Mouse (Mus musculus) midbrain, postnatal 0 days (tissue): Measurements from ENCODE around the gene Cuta. TPM values are rescaled to one million over a fixed set of nuclear protein-coding genes. Genes with fewer than 3 reads are reported as not detected.

Source experiments
- ATAC-seq: fragments of 200-750 bp; cut with Nextera tagmentation; 2 replicates; pipeline ENCODE4 v1.8.0; 2017; ENCODE audit warnings: moderate number of reproducible peaks, mild to moderate bottlenecking, moderate TSS enrichment, moderate library complexity; ENCODE audit not compliant: low FRiP score
- DNase-seq: peaks from one replicate; pipeline ENCODE4 v3.0.0-alpha.2; 2015; ENCODE audit warnings: low spot score
- H3K27ac ChIP-seq: fragments of 300-500 bp; sonication (generic); 2 replicates; pipeline ENCODE4 v1.5.1; 2014; ENCODE audit warnings: low read depth, mild to moderate bottlenecking, low read length, mixed read lengths
- H3K27me3 ChIP-seq: fragments of 300-500 bp; sonication (generic); 2 replicates; pipeline ENCODE4 v1.6.1; 2014; ENCODE audit warnings: low read length, control low read depth, mixed read lengths; ENCODE audit not compliant: insufficient read depth
- H3K36me3 ChIP-seq: fragments of 300-500 bp; sonication (generic); 2 replicates; pipeline ENCODE4 v1.6.1; 2014; ENCODE audit warnings: low read length, control low read depth, mixed read lengths; ENCODE audit not compliant: insufficient read depth
- H3K4me1 ChIP-seq: fragments of 300-500 bp; sonication (generic); 2 replicates; pipeline ENCODE4 v1.6.1; 2014; ENCODE audit warnings: mild to moderate bottlenecking, control low read depth, antibody characterized with exemption, low read length, mixed read lengths; ENCODE audit not compliant: insufficient read depth
- H3K4me2 ChIP-seq: fragments of 300-500 bp; sonication (generic); 2 replicates; pipeline ENCODE4 v1.6.1; 2014; ENCODE audit warnings: low read depth, mild to moderate bottlenecking, low read length, mixed read lengths; ENCODE audit not compliant: poor library complexity, severe bottlenecking
- H3K4me3 ChIP-seq: fragments of 300-500 bp; sonication (generic); 2 replicates; pipeline ENCODE4 v1.5.1; 2014; ENCODE audit warnings: low read depth, mild to moderate bottlenecking, low read length, moderate library complexity
- H3K9ac ChIP-seq: fragments of 300-500 bp; sonication (generic); replicated peaks from 2 replicates; pipeline ENCODE4 v1.6.1; 2014; ENCODE audit warnings: mild to moderate bottlenecking, low read length, moderate library complexity, mixed read lengths; ENCODE audit not compliant: poor library complexity, severe bottlenecking
- H3K9me3 ChIP-seq: fragments of 300-500 bp; sonication (generic); 2 replicates; pipeline ENCODE4 v1.6.1; 2016; ENCODE audit warnings: low read length, control low read depth
- CTCF ChIP-seq: IDR thresholded peaks from 2 replicates; pipeline ENCODE4 v1.5.1; 2016; ENCODE audit warnings: antibody characterized with exemption, mild to moderate bottlenecking
- WGBS: fragments of 180-500 bp; shearing (Covaris S2); extraction: QIAGEN DNeasy Blood & Tissue Kit; methylation state at CpG from one replicate; pipeline ENCODE4 v1.1.7; 2014; 5-methylcytosine and 5-hydroxymethylcytosine counted together
- polyA plus RNA-seq: library from polyadenylated mRNA; unstranded; fragments of >200 nt; fragmentation: Nextera tagmentation; extraction: Ambion mirVana; gene quantifications from 2 replicates; pipeline ENCODE4 v1.2.1, GENCODE M21; 2015
- total RNA-seq: library from RNA; depleted of rRNA; stranded (reverse); fragments of >200 nt; gene quantifications from 2 replicates; pipeline ENCODE4 v1.2.3, GENCODE M21; 2014

The Cuta gene
- total and polyA plus RNA-seq, 2 experiments from 2014 or later: 55.6 to 143 TPM

- DNase-seq (no peak), ATAC-seq (no peak)
- H3K36me3 ChIP-seq: peaks cover 78% of the 10 kb centered on the region
- no peak for TF ChIP-seq CTCF
- H3K4me2 ChIP-seq: no peak overlapping the region
- no peaks in the 10 kb centered on the region for H3K27me3 ChIP-seq
- no peaks in the 10 kb centered on the region for H3K9me3 ChIP-seq
- no peak overlapping the region for H3K4me3 ChIP-seq
- H3K27ac ChIP-seq: no peak overlapping the region
- WGBS: 72% methylated on average over 5 of the region's 5 CpGs
- no peaks in the 10 kb centered on the region for H3K4me1 ChIP-seq
- H3K9ac ChIP-seq: no peak overlapping the region
These were observed 19.5 kb upstream of the Cuta start for GRCm38 (mm10) chr17:26958880-26959279.

- DNase-seq (no peak), ATAC-seq (no peak)
- H3K36me3 ChIP-seq: peaks cover 76% of the 10 kb centered on the region
- no peak overlapping the region for H3K27ac ChIP-seq
- H3K9me3 ChIP-seq: no peaks in the 10 kb centered on the region
- no peak for TF ChIP-seq CTCF
- no peak overlapping the region for H3K9ac ChIP-seq
- H3K4me3 ChIP-seq: no peak overlapping the region
- no peaks in the 10 kb centered on the region for H3K27me3 ChIP-seq
- H3K4me1 ChIP-seq: peaks cover 6% of the 10 kb centered on the region; the same call in 1 of the 2 replicates
- no peak overlapping the region for H3K4me2 ChIP-seq
- WGBS: 97% methylated on average over 5 of the region's 5 CpGs
These were observed 18.5 kb upstream of the Cuta start for GRCm38 (mm10) chr17:26957872-26958271.

- H3K4me3 ChIP-seq: no peak overlapping the region
- H3K36me3 ChIP-seq: peaks cover 69% of the 10 kb centered on the region
- 91% methylated on average over 18 of the region's 18 CpGs for WGBS
- H3K9ac ChIP-seq: no peak overlapping the region
- no peak for ATAC-seq
- no peak overlapping the region for H3K4me2 ChIP-seq
- no peak for TF ChIP-seq CTCF
- H3K4me1 ChIP-seq: peaks cover 16% of the 10 kb centered on the region; the same call in 1 of the 2 replicates
- H3K9me3 ChIP-seq: no peaks in the 10 kb centered on the region
- no peaks in the 10 kb centered on the region for H3K27me3 ChIP-seq
- DNase-seq: no peak
- no peak overlapping the region for H3K27ac ChIP-seq
These were observed 17.5 kb upstream of the Cuta start for GRCm38 (mm10) chr17:26956895-26957294.

- Histone ChIP-seq H3K4me3 (no peak overlapping the region), H3K27me3 (no peaks in the 10 kb centered on the region), H3K4me2 (no peak overlapping the region), H3K27ac (no peak overlapping the region), H3K36me3 (peaks cover 63% of the 10 kb centered on the region), H3K9ac (no peak overlapping the region), H3K9me3 (no peaks in the 10 kb centered on the region), H3K4me1 (peaks cover 18% of the 10 kb centered on the region; the same call in 1 of the 2 replicates)
- no peak for TF ChIP-seq CTCF
- no peak for DNase-seq
- no peak for ATAC-seq
- 83% methylated on average over 5 of the region's 5 CpGs for WGBS
These were observed 16.9 kb upstream of the Cuta start for GRCm38 (mm10) chr17:26956309-26956708.

GRCm38 (mm10) chr17:26953726-26954125, 14.4 kb upstream of the Cuta start:
- no peaks in the 10 kb centered on the region for H3K9me3 ChIP-seq
- H3K9ac ChIP-seq: peak overlapping the region; percentile 46; the same call in 1 of the 2 replicates
- WGBS: 19% methylated on average over 10 of the region's 16 CpGs
- H3K36me3 ChIP-seq: peaks cover 44% of the 10 kb centered on the region
- H3K4me3 ChIP-seq: no peak overlapping the region
- H3K4me2 ChIP-seq: peak overlapping the region; percentile 86
- no peak overlapping the region for H3K27ac ChIP-seq
- no peak for TF ChIP-seq CTCF
- no peaks in the 10 kb centered on the region for H3K27me3 ChIP-seq
- H3K4me1 ChIP-seq: peaks cover 34% of the 10 kb centered on the region; the same call in 1 of the 2 replicates
- DNase-seq: no peak
- ATAC-seq: no peak

- peaks cover 40% of the 10 kb centered on the region for H3K36me3 ChIP-seq
- no peak overlapping the region for H3K4me3 ChIP-seq
- no peak for DNase-seq
- H3K4me1 ChIP-seq: peaks cover 34% of the 10 kb centered on the region; the same call in 1 of the 2 replicates
- 23% methylated on average over 6 of the region's 6 CpGs for WGBS
- H3K9ac ChIP-seq: peak overlapping the region; percentile 19; the same call in 1 of the 2 replicates
- no peak for ATAC-seq
- H3K27me3 ChIP-seq: no peaks in the 10 kb centered on the region
- no peaks in the 10 kb centered on the region for H3K9me3 ChIP-seq
- no peak for TF ChIP-seq CTCF
- H3K27ac ChIP-seq: no peak overlapping the region
- H3K4me2 ChIP-seq: peak overlapping the region; percentile 86
These were observed 13.8 kb upstream of the Cuta start for GRCm38 (mm10) chr17:26953201-26953600.
